Mouse (Mus musculus) cerebellum, postnatal 4 days (tissue): Measurements from ENCODE around the gene Gapdhs.

ENCODE experiments used
- DNase-seq, 2 experiments: peaks; one replicate each; pipeline ENCODE4 v3.0.0; 2022; ENCODE audit warnings: low spot score in 2 of 2, mixed read lengths in 1 of 2

Gene Gapdhs

DNA sequence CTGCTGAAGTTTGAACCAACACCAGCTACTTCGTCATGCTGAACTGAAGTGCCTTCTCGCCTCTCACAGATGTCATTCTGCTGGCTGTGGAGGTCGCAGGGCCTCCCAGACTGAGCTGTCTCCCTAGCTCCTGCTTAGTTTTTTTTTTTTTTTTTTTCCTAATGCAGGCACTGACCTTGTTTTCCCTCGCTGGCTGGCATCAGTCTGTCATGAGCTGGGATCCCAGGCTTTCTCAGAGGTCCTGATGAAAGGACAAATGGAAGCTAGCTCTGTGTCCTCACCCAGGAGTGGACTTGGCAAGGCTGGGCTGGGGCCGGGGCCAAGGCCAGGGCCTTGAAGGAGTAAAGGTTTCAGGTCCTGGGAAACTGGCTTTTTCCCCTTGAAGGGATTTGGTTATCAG lies 61.6 kb downstream of the Gapdhs start:
- no peak for DNase-seq
